Mouse (Mus musculus) MEL-GATA-1-ER (cell line): ENCODE results near the gene Otor.

Experiments
- DNase-seq: peaks from one replicate; pipeline ENCODE4 v3.0.0-alpha.2; 2012; ENCODE audit warnings: low read depth; ENCODE audit errors: extremely low read depth

Otor gene

DNA sequence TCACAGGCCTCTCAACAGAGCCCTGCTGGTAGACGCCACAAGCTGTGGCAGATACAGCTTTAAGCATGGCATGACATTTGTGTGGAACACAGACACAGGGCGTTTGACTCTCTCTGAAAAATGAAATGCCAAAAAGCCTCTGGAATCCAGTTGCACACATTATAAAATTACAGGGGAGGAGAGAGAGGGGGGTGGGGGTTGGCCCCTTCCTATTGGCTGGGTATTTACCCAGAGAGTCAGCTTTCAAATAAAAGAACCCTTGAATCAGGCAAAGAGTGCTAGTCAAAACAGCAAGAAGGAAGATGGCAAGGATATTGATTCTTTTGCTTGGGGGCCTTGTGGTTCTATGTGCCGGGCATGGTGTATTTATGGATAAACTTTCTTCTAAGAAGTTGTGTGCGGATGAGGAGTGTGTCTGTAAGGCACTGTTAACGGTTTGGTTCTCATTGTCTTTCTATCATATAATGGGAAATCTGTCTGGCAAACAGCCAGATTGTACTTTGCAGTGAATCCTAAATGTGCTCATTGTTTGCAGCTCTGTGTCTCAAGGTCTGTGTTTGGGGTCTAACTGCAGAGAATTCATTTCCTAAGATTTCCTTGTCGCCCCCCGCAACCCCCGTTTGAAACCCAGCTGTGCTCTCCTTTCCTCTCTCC, at the start of gene Otor:
Otor (plus strand) TSS at position 276 of the 654 bp plus-strand sequence.
- DNase-seq, result no peak

DNA sequence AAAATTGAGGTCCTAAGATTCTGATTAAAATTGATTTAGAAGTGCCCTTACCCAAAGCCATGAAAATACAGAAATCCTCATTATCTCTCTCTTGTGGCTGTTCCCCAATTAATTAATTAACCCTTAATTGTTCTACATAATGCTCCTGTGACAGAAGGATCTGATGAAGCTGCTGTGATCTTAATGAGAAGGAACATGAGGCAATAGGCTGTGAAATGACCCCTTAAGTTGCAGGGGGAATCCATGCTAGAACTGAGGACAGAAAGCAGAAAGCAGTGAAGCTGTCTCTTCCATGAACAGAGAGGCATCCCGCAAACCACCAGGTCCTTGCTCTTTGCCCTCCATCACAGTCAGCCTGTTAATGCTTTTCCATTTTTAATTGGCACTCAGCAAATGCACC, 47.0 kb upstream of the Otor start:
- no peak for DNase-seq

DNA sequence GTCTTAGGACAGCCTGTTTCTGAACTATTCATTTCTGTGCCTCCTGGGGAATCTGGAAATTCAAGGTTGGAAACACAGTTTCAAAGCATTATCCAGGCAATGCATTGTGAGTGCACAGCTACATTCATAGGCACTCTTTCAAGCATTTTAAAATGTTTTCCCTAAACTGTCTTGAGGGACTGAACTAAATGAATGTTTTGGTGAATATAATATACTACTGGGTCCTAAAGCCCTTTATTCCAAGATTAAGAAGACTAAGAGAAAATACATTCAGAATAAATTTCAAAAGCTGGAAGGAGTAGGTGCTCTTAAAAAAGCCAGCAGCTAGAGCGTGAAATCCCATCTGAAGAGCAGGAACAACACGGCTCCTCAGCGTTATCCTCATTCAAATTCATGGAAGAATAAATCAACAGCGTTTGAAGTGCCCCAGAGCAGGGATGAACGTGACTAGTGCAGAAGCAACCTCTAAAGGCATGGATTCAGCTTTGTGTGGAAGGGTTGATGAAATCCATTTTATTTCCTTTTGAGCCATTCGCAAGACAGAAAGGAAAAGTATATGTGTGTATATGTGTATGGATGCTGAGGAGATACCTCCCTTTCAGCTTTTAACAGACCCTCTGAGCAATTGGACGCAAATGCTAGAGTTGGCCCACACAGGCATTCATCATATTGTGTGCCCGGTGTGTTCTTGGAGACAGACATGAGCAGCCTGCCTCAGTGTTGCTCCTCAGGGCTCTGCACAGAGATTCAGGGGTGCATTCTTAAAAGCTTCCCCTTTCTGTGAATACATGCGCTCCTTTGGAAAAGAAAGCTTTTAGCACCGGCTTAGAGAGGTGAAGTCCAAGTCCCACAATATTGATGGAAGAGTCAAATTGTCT, 45.7 kb upstream of the Otor start:
- no peak for DNase-seq

DNA sequence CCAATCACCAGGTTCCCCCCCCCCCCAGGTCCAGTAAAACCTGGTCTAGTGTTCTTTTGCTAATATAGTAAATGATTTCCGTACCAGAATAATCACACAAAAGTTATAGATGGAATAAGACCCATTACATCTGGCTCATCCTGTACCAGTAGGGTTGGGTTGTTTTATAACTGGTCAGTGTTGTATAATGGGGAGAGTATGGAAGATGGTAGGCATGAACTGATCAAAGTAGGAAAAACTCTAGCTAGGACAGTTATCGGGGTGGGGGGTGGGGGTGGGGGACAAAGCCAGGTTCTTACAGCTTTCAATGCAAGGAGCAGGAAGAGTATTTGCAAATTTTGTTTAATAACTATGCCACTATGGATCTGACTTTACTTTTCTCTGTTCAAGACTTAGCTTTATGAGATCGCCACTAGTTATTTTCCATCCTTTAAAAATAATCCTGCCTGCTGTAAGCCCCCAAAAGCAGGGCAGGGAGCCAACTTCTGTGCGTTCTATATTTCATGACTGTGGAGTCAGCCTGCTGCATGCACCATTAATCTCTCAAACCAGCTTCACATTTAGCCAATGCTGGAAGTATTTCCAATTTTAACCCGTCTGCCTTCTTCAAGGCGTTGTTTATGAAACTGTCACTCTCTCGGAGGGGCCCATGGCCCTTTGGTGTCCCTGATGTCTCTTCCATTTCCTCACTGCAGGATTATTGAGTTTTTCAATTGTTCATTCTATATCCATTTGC, 43.8 kb upstream of the Otor start:
- DNase-seq, result no peak

DNA sequence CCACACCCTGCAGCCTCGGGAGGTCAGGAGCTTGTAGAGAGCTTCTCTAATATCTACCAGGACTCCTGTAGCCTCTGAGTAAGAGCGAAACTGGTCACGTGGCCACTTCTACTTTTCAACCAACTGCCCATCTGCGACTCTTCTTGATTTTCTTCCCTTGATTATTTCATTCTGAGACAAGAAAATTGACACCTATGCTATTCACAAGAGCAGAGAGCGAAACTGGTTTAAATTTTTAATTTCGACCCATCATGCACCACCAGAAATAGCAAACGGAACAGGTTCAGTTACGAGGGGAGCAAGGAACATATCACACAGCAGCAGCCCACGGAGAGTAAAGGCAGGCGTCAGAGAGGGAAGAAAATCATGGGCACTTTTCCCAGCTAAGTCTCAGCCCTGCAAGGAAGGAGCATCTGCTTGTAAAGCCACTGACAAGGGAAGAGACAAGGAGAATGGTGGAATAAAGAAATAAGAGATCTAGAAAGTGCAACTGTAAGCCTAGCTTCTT, 43.1 kb upstream of the Otor start:
- DNase-seq, result no peak

DNA sequence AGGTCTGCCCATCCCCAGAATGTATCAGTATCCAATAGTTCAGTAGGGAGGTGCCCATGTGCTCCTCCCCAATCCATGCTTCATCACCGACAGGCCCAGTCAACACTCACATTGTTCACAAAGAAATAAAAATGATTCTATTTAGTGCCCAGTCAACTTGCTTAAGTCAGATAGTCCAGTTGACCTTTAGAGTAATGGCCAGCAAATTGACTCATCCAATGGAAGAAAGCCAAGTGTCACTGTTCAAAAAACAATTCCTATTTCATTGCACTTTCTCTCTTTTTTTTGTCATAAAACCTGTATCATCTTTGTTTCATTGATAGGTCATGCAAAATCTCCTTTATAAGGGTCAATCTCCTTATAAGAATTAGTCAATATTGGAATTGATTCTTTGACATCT, 36.7 kb upstream of the Otor start:
- DNase-seq, result no peak

DNA sequence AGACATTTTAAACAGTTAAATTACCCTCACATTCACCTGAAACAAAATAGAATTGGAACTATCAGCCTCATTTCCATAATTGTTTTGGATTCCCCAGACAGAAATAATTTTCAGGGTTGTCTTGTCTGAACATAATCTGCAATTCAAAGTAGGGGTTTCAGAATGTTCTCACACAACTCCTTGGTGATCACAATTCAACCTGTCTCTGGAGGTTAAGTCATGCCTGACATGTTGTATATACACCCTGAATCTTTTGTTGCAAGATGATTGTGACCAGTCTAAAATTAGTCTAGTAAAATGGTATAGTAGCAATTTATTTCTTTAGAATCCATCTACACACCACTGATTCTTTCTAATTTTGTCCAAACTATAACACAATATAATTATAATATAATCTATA, 23.0 kb upstream of the Otor start:
- DNase-seq, result no peak

DNA sequence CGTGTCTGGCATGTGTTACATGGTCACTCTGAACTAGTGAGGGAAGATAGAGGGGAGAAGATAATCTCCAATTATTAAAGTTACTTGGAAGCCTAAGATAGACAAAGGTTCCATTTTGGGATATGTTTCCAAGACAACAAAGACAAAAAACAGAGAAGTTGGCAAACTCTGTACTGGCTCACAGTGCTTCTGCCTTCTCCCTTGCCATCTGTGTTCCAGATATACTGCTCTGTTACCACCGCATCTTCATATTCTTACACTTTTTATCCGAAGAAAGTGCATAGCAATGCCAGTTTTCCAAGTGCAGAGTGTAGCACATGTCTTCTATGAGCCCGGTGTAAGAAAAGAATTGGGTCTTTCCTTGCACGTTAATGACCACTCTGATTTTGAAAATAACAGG, 21.5 kb upstream of the Otor start:
- no peak for DNase-seq

DNA sequence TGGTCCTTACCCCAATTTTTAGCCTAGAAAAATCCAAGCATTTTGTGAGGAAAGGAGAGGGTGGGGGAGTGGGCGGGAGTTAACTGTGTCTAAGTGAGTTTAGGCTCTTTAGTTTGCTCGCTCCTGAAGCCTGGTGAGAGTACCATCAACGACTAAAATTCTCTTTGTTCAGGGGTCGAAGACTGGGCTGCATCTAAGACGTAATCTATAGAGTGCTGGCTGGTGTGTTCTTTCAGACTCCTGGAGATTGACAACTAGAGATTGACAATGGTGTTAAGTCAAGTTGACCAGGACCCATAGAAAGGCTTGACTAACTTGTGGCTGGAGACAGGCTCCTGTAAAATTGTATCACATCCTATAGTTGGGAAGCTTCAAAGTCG, 15.9 kb upstream of the Otor start:
- no peak for DNase-seq

DNA sequence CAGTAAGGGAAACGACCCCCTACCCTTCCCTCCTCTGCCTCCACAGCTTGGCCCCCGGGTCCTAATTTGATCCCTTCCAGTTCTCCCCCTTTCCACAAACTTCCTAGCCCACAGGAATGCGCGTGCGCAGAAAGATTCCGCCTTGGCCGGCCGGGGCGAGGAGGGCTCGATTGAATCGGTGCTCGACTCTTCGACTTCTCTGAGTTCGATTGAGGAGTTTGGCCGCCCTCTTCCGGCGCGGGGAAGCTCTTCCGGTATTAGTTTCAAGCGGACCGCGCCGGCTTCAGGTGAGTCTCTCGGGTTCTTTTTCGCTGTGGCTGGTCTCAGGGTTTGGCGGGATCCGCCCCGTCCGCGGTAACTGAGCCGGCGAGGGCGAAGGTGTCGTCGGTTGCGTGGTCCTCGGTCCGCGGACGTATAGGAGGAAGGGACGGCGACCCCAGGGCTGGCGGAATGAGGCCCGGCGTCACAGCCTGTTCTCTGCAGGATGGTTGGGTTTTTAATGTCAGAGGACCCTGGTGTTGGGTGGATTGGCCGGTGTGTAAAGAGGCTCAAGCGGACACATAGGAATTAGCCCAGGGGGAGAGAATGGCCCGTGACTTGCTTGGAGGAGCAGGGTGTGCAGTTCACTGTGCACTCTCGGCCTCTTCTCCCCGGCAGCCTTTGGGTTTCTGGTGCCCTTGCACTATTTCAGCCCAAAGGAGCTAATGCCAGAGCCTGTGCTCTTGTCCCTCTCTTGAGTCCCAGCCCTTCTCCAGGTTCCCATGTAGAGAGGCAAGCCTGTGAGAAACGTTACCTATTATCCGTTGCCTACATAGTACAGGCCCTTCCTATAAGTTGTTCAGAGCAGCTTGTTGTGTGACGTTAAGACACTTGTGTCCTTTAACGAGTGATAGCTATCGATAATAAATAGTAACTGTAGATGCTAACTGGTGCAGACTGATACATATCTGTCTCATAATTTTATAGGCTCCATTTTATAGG, 15.2 kb upstream of the Otor start, which contains the start of gene Snrpb2:
Snrpb2 (plus strand) TSS at position 228 of the 981 bp plus-strand sequence.
- peak; percentile 67 for DNase-seq

DNA sequence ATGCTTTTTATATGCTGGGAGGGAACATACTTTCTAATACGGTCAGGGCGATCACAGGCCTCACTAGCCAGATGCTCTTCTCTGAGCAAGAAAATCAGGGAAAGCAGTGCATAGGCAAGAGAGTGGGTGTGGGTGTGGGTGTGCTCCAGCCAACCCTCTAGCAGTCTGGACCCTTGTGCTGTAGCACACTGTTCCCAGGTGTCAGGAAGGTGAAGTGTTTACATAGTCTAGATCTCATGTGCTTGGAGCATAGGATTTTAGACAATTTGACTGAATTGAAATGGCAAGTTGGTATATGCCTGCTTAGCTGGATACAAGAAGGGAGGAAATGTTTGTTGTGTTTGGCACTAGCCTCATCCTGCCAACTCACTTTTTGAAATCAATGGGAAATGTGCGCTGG, 12.4 kb upstream of the Otor start:
- DNase-seq, result no peak

DNA sequence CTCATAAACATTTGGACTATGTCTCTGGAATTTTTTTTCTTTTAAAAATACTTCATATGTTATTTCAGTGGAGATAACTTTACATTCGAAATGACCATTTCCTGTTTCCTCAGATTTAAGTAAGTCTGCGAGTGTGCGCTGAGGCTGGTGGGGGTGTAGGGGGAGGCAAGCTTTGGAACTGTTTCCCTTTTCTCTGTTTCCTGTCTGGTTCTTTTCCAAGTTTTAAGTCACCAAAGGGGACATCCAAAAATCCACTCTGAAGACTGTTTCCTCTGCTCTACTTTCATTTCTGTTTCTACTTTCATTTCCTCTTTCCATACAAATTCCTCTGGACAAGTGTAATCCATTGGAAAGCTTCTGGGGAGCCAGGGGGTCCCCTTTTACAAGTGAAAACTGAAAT, 3.4 kb downstream of the Otor start:
- DNase-seq, result no peak

DNA sequence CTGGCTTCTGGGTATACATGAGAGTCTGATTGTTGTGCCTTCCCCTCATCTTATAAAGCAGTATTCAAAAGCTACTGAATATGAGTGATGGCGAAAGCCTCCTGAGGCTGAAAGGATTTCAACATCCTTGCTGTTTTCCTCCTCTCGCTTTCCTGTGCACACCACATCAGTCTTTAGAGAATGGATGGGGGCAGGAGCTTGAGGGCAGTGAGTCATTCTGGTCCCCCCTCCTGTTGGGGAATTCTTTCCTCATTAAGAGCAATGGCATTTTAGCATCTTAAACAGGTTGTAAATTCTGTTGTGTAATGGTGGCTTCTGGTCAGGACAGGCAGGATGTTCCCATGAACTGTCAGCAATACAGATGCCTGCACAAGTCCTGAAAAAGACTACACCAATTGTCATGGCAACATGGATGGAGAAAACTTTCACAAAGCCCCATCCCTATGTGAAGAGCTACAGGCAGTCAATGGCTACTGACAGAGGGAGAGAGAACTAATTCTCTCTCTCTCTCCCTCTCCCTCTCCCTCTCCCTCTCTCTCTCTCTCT, 6.7 kb downstream of the Otor start:
- DNase-seq, result no peak

DNA sequence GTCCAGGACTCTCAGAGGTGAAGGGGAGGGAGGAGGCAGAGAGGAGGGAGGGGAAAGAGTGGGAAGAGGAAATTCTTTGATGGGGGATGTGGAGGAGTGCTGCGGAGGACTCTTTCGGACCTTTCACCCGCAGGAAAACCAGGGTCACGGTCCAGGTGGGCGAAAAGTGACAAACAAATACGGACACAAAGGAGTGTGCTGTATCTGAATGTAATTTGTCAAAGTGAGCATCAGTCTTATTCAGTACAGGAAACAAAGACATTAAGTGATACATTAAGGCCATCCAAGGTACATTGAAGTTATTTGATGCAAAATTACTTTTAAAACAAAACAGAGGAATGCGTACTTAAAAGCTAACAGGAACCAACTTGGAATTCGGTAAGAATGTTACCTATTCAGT, 11.6 kb downstream of the Otor start:
- DNase-seq, result no peak

DNA sequence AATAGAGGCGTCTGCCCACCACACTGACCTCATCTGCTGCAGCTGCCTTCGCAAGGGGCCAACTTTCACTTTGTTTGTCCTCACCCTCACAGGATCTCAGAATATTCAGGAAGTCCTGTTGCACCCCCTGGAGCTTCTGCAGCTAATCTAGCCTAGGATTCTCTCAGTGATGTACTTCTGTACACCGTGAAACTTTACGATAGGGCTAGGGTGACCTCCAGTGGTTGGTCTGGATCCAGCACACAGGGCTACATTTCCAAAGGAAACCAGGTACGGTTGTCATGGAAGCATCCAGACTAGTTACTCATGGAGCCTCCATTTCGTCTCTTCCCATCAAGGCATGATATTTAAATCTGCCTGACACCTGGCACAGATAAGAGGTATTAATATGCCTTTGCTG, 15.5 kb downstream of the Otor start:
- DNase-seq, result no peak

DNA sequence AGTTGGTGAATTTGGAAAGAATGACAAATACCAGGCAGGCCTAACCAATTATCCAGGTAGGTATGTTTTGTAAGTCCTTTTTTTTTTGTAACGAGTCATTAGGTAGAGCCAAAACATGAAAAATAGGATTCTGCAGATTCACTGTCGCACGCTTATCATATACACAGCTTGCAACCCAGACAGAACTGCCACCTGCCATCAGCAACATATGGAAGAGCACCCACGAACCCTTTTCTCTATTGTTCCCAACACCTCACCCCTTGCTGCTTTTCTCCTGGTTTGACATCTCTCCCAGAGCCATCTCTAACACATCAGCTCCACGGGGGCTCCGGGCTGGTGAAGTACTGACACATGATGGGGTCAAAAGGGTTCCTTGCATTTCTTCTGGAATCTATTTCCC, 16.5 kb downstream of the Otor start:
- DNase-seq, result no peak

DNA sequence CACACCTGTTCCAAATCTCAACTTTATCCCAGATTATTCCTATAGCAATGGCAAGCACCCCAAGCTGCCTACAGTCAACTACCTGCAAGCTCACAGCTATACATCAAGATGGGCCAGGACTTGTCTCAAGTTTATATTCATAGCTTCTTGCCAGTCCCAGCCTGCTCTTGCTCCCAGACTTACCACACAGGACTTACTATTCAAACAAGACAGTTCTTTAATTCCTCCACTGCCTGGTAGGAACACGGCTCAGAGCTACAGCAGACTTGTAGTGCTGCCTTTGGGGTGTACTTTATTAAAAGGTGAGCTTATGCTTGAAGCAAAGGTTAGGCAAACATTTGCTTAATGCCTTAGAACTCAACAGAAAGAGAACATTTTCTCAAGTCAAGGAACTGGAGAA, 18.9 kb downstream of the Otor start:
- no peak for DNase-seq

DNA sequence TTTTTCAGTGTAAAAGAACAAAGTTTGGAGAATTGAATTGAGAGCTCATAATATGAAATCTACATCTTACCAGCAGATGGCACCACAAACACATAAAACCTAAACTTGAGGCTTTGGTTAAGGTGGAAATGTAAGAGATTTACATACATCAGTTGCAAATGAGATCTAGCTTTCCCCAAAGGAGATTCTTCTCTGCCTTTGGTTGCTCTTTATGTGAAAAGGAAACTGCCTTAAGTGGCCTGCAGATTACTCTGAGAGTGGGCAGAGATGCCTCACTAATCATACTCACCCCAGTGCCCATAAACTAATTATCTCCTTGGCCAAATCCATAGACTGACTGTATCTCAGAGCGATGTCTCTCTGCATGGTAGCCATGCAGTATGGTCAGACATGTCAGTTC, 35.6 kb downstream of the Otor start:
- peak; percentile 7 for DNase-seq

DNA sequence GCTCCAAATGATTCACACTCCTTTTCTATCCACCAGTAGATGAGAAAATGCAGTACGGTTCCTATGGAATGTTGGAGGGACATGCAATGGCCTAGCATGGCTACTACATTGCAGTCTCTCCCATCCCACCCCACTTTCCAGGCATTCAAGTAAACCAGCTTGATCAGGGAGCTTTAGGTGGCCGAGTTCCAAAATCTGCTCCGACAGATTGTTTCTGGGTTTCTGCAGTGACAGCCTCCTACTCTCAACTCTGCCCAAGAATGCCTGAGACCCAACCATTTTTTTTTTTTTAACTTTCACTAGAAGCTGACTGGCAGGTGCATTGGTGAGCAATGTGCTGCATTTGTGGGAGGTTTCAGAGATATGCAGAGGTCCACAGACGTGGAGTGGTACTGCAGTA, 36.4 kb downstream of the Otor start:
- DNase-seq, result no peak

DNA sequence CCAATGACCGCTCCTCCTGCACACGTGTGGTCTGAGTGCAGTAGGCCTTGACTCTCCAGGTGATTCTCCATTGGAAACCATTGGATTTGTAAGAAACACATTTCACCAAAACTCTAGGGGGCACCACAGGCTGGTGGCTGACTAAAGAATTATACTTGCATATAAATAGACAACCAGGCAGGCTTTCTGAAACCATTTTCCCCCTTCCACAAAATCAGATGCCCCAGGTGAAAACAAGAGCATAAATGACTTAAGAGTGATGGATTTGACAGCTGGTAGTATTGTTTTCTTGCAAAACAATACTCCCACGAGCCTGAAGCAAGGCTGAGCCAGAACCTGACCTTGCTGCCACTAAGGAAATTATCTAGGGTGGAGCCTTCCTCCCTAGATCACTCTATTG, 39.2 kb downstream of the Otor start:
- no peak for DNase-seq

DNA sequence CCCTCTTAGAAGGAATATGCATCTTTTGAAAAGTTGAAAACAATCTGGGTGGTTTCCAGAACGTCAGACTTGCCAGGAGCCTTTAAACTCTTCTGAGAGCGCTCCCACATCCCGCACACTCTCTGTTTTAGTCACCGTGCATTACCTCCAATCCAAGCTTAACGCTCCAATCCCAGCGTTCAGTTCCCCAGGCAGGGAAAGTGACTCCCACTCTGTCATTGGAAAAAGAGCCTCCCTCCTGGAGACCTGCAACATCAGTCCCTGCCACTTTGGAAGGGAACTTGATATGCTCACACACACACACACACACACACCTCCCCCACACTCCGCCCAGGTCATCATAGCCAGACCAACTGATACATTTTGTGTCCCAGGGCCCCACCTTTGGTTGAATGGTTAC, 39.9 kb downstream of the Otor start:
- no peak for DNase-seq
